Mouse (Mus musculus): Measurements from ENCODE around the gene Foxa2. TPM values are rescaled to one million over a fixed set of nuclear protein-coding genes. Genes with fewer than 3 reads are reported as not detected.

Foxa2 gene
- polyA plus RNA-seq, 1 experiment from 2014 or later, result 5.1 TPM

DNA sequence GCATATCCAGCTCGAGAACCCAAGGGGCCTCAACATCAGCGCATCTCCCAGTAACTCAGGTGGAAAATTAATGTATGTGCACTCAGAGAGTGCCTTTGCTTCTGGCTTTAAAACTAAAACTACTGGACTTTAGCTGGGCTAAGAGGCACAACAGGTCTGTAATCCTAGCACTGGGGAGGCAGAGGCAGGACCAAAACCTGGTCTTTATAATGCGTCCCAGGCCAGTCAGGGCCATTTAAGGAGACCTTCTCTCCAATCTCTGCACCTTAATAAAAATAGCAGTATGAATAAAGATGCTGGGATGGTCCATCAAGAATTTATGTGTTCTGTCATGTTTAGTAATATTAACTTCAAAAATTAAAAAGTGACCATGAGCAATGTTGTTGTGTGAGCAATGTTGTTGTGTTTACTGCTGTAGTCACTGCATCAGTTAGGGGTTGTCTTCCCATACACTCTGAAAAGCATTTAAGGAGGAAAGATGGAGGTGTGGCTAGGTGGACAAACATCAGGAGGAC is 4.6 kb downstream of the Foxa2 start:
- Histone ChIP-seq H3K27me3 (ENCODE audit: control insufficient read depth, insufficient read depth, low read length) (peaks cover 99% of the 10 kb centered on the region), H3K36me3 (ENCODE audit: control insufficient read depth, insufficient read depth, low read length) (no peaks in the 10 kb centered on the region), H3K4me1 (ENCODE audit: control insufficient read depth, insufficient read depth, low read length) (no peaks in the 10 kb centered on the region), H3K27ac (replicated peaks; ENCODE audit: low read depth, low read length) (no peak overlapping the region), H3K9me3 (ENCODE audit: control insufficient read depth, low read length) (no peaks in the 10 kb centered on the region), H3K4me2 (ENCODE audit: low read length) (peak overlapping the region; percentile 4), H3K4me3 (replicated peaks; ENCODE audit: low read depth, low read length) (no peak overlapping the region), H3K9ac (replicated peaks; ENCODE audit: low read length) (no peak overlapping the region)
- ATAC-seq (ENCODE audit: low FRiP score, low TSS enrichment), result no peak
- WGBS, result 8% methylated on average over 3 of the region's 3 CpGs
- DNase-seq, result no peak

DNA sequence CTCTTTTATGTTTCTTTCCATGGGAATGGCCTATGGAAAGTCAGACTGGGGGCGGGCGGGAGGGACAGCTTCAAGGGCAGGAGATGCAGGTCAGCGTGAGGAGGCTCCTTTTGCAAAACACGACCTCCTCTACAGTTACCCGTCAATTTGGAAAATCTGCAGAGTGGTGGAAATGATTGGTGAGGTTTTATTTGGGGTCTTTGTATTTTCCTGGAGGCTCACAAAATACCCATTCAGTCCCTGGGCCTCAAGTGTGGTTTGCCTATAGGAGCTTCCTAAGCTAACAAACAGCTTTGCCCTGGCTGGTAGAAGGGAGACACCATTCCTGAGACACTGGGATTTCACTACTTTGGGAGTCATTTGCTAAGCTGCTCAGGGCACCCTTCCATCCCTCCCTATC is 5.4 kb downstream of the Foxa2 start:
- WGBS, result 4% methylated on average over 5 of the region's 5 CpGs
- H3K4me1 ChIP-seq (ENCODE audit: control insufficient read depth, insufficient read depth, low read length), result no peaks in the 10 kb centered on the region
- H3K27ac ChIP-seq (replicated peaks; ENCODE audit: low read depth, low read length), result peak overlapping the region; percentile 46; the same call in 1 of the 2 replicates
- ATAC-seq (ENCODE audit: low FRiP score, low TSS enrichment), result no peak
- H3K27me3 ChIP-seq (ENCODE audit: control insufficient read depth, insufficient read depth, low read length), result peaks cover 99% of the 10 kb centered on the region
- H3K4me2 ChIP-seq (ENCODE audit: low read length), result peak overlapping the region; percentile 4; the same call in 1 of the 2 replicates
- no peak overlapping the region for H3K4me3 ChIP-seq (replicated peaks; ENCODE audit: low read depth, low read length)
- H3K9ac ChIP-seq (replicated peaks; ENCODE audit: low read length), result no peak overlapping the region
- peak; percentile 23 for DNase-seq
- no peaks in the 10 kb centered on the region for H3K36me3 ChIP-seq (ENCODE audit: control insufficient read depth, insufficient read depth, low read length)
- H3K9me3 ChIP-seq (ENCODE audit: control insufficient read depth, low read length), result no peaks in the 10 kb centered on the region

DNA sequence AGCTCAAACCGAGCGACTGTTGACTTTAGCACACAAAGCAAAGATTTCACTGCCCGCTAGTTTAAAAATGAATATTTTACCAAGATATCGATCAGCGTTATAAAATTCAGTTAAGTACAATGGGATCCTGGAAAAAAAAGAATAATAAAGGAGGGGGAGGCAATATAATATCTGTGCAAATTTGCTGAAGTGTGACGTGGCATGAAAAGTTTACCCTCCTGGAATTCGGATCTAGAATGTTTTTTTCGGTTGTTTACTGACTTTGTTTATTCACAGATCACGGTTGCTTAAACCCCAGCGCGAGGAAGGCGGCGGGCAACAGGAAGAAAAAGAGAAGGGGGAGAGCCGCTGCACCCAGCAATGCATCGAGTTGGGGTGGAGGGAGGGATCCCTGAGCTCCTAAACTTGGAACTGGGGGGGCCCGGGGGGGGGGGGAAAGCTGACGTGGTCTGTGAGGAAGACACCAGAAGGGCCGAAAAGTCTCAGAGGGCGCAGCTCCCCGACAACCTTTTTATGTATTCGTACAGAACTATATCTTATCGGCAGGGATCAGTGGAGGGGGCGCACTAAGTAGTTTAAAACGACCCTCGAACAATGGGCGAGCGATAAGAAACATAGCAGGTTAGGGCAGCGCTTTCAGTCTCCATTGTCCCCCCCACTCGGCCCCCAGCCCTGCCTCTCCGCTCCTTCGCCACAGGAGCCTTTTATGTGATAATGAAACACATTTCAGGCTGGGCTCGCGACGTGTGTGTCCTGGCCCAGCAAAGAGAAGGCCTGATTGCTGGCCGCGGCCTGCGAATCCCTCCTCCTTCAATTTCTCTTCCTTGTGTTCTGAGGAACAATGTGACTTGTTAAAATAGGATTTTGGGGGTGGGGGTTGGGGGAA is 6.3 kb downstream of the Foxa2 start:
- H3K36me3 ChIP-seq (ENCODE audit: control insufficient read depth, insufficient read depth, low read length), result no peaks in the 10 kb centered on the region
- peak overlapping the region; percentile 66 for H3K27ac ChIP-seq (replicated peaks; ENCODE audit: low read depth, low read length)
- H3K9ac ChIP-seq (replicated peaks; ENCODE audit: low read length), result no peak overlapping the region; the same call in 1 of the 2 replicates
- no peaks in the 10 kb centered on the region for H3K4me1 ChIP-seq (ENCODE audit: control insufficient read depth, insufficient read depth, low read length)
- DNase-seq, result no peak
- under 1% methylated on average over 37 of the region's 37 CpGs for WGBS
- peak overlapping the region; percentile 13; the same call in 1 of the 2 replicates for H3K4me3 ChIP-seq (replicated peaks; ENCODE audit: low read depth, low read length)
- peak overlapping the region; percentile 26; the same call in 1 of the 2 replicates for H3K4me2 ChIP-seq (ENCODE audit: low read length)
- H3K27me3 ChIP-seq (ENCODE audit: control insufficient read depth, insufficient read depth, low read length), result peaks cover 99% of the 10 kb centered on the region
- ATAC-seq (ENCODE audit: low FRiP score, low TSS enrichment), result no peak
- H3K9me3 ChIP-seq (ENCODE audit: control insufficient read depth, low read length), result no peaks in the 10 kb centered on the region

DNA sequence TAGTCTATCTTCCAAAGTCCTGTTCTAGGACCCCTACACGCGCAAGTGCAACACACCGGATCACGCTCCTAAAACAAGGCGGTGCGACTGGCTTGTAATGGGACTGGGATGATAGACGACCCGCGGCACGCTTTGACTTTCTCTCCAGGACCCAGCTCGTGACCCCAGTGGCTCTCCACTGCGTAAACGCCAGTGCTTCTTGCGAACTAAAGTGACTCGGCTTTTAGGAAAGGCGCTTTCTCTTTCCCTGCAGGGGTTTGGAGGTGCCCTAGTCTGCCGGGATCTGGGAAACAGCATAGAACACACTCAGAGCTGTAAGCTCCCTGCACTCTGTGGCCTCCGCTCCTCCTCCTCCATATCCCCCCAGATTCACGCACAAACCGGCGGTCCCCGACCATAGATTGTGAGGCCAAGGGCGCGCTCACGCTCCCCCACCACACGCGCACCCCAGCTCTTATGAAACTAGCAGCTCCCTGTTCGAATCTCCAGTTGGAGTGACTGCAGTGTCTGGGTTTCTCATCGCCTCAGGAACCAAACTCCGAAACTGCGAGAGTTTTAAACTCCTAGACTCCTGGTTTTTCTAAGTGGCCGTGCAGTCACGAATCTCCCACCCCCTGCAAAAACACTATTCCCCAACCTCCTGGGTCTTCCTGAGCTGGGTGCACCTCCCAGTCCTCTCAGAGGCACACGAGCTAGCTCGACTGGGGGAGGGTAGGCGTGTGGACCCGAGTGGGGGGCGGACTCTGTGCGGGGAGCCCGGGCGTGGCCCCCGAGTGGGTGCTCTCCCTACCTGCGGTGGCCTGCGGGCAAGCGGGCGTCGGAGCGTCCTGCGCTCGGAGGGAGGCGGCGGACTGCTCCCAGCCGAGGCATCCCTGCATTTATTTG is 7.2 kb downstream of the Foxa2 start:
- peak overlapping the region; percentile 13 for H3K4me3 ChIP-seq (replicated peaks; ENCODE audit: low read depth, low read length)
- H3K9me3 ChIP-seq (ENCODE audit: control insufficient read depth, low read length), result no peaks in the 10 kb centered on the region
- no peaks in the 10 kb centered on the region for H3K36me3 ChIP-seq (ENCODE audit: control insufficient read depth, insufficient read depth, low read length)
- H3K27ac ChIP-seq (replicated peaks; ENCODE audit: low read depth, low read length), result peak overlapping the region; percentile 66
- ATAC-seq (ENCODE audit: low FRiP score, low TSS enrichment) (0 out of 2 replicates have a peak, but pooled peaks have one; percentile 27), DNase-seq (no peak)
- no peak overlapping the region; the same call in 1 of the 2 replicates for H3K9ac ChIP-seq (replicated peaks; ENCODE audit: low read length)
- peak overlapping the region; percentile 26 for H3K4me2 ChIP-seq (ENCODE audit: low read length)
- WGBS, result under 1% methylated on average over 53 of the region's 53 CpGs
- peaks cover 99% of the 10 kb centered on the region for H3K27me3 ChIP-seq (ENCODE audit: control insufficient read depth, insufficient read depth, low read length)
- no peaks in the 10 kb centered on the region for H3K4me1 ChIP-seq (ENCODE audit: control insufficient read depth, insufficient read depth, low read length)

DNA sequence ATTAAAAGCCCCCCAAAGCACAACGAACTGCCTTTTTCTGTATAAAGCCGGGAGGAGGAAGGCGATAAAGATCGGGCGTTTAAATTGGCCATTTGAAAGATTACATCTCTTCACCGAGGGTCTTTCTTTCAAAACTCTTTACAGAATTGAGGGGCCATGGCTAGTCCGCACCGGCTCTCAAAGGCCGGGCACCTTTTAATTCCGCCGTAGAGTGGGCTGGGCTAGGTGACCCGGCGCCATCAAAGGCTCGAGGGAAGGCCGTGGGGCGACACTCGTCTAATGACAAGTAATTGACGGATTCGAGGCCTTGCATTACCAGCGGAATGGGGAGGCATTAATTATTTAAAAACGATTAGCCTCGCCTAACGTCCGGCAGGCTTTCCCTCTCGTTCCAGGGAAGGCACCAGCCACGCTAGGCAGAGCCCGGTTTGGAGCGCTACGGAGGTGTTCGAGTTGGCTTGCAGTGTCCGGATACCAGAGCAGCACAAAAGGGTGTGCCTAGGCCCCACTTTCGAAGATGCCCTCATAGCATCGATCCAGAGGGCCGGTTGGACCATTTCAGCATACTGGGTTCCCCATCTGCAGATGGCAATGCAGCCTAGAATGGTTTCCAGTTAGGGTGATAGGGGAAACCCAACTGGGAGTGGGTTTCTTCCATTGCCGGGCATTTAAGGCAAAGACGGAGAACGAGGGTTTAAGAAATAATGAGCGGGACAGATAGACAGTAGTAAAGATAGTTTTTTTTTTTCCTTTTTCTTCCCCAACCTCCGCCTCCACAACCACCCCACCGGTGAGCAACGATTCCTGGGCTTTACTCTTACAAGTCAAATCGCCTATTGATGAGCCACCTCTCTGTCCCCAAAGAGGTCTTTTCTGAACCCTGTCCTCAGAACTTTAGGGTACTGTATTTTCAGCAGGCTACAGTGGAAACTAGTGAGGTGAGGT is 8.1 kb downstream of the Foxa2 start:
- no peaks in the 10 kb centered on the region for H3K4me1 ChIP-seq (ENCODE audit: control insufficient read depth, insufficient read depth, low read length)
- no peaks in the 10 kb centered on the region for H3K9me3 ChIP-seq (ENCODE audit: control insufficient read depth, low read length)
- H3K4me3 ChIP-seq (replicated peaks; ENCODE audit: low read depth, low read length), result peak overlapping the region; percentile 13
- H3K27me3 ChIP-seq (ENCODE audit: control insufficient read depth, insufficient read depth, low read length), result peaks cover 99% of the 10 kb centered on the region
- H3K27ac ChIP-seq (replicated peaks; ENCODE audit: low read depth, low read length), result peak overlapping the region; percentile 66
- no peaks in the 10 kb centered on the region for H3K36me3 ChIP-seq (ENCODE audit: control insufficient read depth, insufficient read depth, low read length)
- 1% methylated on average over 42 of the region's 42 CpGs for WGBS
- peak overlapping the region; percentile 29; the same call in 1 of the 2 replicates for H3K9ac ChIP-seq (replicated peaks; ENCODE audit: low read length)
- ATAC-seq (ENCODE audit: low FRiP score, low TSS enrichment) (no peak), DNase-seq (no peak)
- H3K4me2 ChIP-seq (ENCODE audit: low read length), result peak overlapping the region; percentile 26

DNA sequence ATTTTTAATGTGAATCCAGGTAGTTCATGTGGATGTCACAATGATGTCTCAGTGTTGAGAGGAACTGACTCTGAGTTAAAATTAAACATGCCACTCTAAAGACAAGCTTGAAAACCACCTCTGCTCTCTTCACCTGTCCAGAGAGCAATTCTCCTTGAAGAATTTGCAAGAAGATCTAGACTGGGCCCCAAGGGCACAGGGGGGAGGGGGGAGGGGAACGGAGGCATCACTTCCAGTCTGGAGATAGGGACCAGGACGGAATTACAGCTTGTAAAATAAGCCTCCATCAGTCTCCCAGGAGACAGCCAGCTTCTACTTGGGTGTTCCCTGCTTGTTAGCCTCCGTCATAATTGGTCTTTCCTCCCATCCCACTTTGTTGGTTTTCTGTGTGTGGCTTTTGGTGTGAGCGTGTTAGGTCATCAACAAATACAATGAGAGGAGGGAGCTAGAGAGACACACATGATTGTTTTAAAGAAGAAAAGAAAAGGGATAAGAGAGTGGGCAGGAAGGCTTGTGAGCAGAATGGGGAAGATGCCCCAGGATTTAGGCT is 10.1 kb downstream of the Foxa2 start:
- Histone ChIP-seq H3K27me3 (ENCODE audit: control insufficient read depth, insufficient read depth, low read length) (peaks cover 93% of the 10 kb centered on the region), H3K9me3 (ENCODE audit: control insufficient read depth, low read length) (no peaks in the 10 kb centered on the region), H3K27ac (replicated peaks; ENCODE audit: low read depth, low read length) (no peak overlapping the region), H3K4me2 (ENCODE audit: low read length) (no peak overlapping the region), H3K9ac (replicated peaks; ENCODE audit: low read length) (no peak overlapping the region), H3K36me3 (ENCODE audit: control insufficient read depth, insufficient read depth, low read length) (no peaks in the 10 kb centered on the region), H3K4me3 (replicated peaks; ENCODE audit: low read depth, low read length) (no peak overlapping the region), H3K4me1 (ENCODE audit: control insufficient read depth, insufficient read depth, low read length) (no peaks in the 10 kb centered on the region)
- WGBS, result 2% methylated on average over 4 of the region's 4 CpGs
- DNase-seq (no peak), ATAC-seq (ENCODE audit: low FRiP score, low TSS enrichment) (no peak)

DNA sequence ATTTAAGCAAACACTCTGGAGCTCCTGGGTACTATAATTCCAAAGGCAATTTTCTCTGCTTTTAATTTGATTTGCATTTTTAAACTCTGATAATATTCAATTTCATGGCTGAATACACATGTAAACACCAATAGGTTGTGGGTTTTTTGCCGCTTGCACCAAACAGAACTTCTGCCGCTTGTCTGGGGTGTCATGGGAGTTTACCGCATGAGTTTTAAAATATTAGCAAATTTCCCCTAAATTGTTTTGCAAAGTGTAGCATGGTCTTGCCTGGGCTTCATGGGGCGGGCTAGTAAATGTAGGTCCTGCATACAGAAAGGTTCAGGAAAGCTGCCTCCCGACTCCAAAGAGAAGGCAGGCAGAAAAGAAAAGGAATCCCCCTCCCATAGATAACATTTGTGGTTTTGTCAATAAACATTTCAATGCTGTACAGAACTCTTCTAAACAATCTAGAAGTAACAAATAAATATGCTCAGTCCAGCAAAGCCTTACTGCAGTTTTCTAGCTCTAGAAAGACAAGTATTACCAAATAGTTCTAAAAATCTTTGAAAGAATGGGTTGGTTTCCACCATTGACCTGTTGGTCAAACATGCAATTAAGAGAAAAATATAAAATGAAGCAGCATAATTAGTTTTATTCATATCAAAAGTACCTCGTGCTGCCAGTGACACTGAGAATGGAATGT is 15.6 kb downstream of the Foxa2 start:
- Histone ChIP-seq H3K4me1 (ENCODE audit: control insufficient read depth, insufficient read depth, low read length) (no peaks in the 10 kb centered on the region), H3K27me3 (ENCODE audit: control insufficient read depth, insufficient read depth, low read length) (peaks cover 94% of the 10 kb centered on the region), H3K9me3 (ENCODE audit: control insufficient read depth, low read length) (no peaks in the 10 kb centered on the region), H3K4me3 (replicated peaks; ENCODE audit: low read depth, low read length) (no peak overlapping the region), H3K4me2 (ENCODE audit: low read length) (no peak overlapping the region), H3K27ac (replicated peaks; ENCODE audit: low read depth, low read length) (no peak overlapping the region), H3K9ac (replicated peaks; ENCODE audit: low read length) (no peak overlapping the region), H3K36me3 (ENCODE audit: control insufficient read depth, insufficient read depth, low read length) (no peaks in the 10 kb centered on the region)
- 2% methylated on average over 6 of the region's 6 CpGs for WGBS
- DNase-seq, result no peak
- no peak for ATAC-seq (ENCODE audit: low FRiP score, low TSS enrichment)
